Mouse (Mus musculus) thymus, adult 18-20 months (tissue): ENCODE results near the gene Slc5a3.

Experiments used
- DNase-seq, 2 experiments: peaks; one replicate each; pipeline ENCODE4 v3.0.0; 2022; ENCODE audit warnings: mixed read lengths in 2 of 2

The Slc5a3 gene

DNA sequence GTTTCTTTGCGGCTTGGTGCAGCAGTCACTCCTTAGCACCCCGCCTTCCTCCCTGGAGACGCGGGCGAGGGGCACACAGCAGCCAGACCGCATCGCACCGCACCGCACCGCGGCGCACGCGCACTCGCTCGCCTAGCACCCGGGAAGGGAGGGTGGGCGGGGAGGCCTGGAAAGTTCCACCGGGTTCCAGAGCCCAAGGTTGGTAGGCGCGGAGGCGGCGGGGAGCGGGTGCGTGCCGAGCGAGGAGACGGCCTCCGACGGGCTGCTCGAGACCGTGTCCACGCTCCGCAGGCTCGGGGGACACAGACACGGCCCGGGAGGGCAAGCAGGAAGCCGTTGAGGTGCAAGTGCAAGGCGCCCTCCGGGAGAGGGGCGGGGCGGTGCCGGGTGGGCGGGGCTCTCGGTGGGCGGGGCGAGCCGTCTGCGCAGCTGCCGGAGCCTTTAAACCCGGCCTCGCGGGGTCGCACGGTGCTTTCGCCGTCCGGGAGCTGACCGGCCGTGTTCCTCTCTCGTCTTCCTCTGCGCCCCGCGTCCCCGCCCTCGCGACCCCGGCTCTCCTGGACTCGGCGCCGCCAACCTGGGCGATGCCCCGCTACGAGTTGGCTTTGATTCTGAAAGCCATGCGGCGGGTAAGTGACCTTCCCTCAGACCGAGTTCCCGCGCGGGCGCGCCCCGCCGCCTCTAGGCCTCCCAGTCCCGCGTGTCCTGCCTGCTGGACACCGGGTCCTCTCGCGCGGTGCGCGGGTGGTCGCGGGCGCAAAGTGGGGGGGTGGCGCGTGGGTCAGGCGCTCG lies at the start of gene Slc5a3, which contains the start of the genes Mrps6 and Gm49711:
Gene Slc5a3, plus strand, starts transcription at position 471 of the 792 bp plus-strand sequence.
Gene Mrps6, plus strand, starts transcription at position 419 of the 792 bp plus-strand sequence.
Gene Gm49711, plus strand, starts transcription at position 465 of the 792 bp plus-strand sequence.
- DNase-seq = peak; percentile 78 to 80

DNA sequence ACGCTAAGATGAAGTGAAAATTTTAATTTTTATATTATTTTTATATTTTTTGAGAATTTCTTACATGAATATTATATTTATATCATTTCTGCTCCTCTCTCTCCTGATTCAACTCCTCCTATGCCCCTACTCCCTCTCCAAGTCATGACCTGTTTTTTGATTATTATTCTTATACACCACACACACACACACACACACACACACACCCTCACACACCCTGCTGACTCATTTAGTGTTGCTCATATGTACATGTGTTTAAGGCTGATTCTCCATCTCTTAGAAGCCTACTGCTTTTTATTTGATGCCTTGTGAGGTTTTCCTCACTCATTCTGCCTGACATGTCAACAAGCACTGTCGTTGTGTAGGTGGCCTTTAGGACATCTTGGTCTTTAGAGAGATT lies 48.5 kb upstream of the Slc5a3 start:
- DNase-seq = no peak

DNA sequence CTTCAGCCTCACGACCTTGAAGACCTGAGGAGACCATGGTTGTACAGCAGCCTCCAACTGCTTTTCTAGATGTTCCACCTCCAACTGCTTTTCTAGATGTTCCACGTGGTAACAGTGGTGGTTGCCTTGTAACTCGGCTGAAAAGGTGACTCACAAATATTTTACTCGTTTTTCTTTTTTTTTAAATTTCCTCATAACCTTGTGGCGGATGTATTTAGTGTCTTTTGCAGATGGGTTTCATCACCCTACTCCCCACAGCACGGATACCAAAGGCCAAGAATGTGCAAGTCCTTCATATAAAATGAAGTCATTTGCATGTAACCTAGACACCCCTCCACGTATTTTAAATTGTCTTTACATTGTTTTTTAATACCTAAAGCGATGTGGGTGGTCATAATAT lies 41.3 kb upstream of the Slc5a3 start:
- DNase-seq = no peak

DNA sequence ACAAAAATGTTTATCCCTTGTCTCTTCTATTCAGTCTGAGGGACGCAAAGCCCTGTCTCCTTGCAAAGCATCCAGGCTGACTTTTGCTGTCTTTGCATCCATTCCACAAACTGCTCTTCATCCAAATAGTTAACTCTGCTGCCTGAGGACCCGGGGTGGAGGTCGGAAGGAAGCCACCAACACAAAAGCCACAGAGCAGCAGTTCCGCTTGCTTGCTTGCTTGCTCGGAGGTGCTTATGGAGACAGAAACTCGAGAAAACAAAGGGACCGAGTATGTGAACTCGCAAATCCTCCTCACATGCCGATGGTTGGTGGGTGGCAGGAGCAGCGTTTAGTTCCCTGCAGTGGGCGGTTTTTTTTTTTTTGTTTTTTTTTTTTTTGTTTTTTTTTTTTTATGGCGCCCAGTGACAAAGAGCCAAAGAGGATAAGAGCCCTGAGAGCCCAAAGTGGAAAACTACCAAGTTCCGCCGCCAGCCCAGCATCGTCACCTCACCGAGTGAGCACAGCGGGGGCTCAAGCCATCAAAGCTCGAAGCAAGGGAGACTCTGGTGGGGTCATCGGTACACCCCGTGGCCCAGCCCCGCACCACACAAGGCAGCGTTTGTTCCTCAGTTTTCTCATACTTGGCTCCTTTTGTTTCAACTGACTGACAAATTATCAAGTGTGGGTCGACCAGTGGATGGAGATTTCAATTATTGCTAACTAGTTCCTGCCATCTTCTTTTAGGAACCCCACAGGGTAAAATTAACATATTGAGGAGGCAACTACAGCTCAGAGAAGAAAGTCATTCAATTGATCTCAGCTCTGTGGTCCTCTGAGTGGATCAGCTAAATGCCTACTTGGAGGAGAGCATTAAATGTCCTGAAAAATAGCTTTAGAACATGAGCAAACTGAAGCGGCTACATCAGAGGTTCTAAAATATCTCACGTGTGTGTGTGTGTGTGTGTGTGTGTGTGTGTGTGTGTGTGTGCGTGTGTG lies 38.7 kb upstream of the Slc5a3 start:
- DNase-seq = peak; percentile 47 to 57

DNA sequence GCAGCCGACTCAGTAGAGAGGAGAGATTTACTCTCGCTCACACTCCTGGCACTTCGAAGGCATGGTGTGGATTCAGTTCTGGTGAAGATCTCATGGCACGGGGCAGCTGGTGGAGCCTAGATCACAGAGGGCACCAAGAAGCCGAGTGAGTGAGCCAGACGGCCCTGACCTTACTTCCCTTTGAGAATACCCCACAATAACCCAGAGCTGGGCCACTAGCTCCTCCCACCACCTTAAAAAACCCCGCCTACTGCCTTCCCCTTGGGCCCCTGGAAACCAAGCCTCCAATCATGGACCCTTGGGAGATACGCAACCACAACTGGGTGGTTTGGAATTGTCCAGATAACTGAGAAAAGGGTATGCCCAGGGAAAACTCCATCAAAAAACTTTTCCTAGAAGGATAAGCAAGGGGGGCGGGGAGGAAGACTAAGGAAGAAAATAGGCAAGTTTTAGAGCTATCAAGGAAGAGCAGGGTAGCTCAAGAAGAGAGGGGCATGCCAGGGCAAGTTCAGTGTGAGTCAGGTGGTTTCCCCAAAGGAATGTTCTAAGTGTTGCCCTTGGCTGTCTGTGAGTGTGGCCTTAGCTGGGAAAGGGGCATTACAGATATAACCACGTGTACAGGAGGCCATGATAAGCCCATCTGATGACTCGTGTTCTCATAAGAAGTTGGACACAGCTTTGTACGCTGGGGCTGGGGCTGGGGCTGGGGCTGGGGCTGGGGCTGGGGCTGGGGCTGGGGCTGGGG lies 36.3 kb upstream of the Slc5a3 start:
- DNase-seq = no peak

DNA sequence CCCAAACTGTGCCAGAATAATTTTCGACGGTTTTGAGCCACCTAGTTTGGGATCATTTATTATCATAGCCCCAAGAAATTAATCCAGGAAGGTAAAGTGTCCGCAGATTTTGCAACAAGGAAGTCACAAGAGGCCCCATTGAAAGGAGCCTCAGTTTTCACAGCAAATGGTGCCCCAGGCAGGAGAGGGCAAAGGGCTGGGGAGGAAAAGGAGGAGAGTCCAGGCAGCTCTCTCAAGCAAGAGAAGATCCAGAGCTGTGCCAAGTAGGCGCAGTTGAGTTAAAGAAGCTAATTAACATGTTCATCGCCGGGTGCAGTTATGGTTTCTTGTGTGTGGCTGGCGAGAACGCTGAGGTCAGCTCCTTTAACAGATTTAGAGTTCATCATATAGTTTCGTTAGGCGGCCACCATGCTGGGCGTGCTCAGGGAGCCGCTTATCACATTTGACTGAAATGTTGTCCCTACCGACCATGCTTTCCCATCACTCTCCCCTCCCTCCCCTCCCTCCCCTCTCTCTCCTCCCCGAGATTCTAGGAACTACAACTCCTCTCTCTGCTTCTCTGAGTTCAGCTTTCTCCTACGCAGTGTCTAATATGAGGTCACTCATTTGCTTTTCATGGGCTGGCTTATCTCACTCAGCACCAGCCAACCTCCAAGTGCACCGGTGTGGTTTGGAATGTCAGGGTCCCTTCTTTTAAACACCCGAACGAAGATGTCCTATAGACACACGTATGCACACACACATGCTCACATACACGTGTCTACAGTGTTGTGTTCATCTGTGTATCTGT lies 35.4 kb upstream of the Slc5a3 start:
- DNase-seq = no peak

DNA sequence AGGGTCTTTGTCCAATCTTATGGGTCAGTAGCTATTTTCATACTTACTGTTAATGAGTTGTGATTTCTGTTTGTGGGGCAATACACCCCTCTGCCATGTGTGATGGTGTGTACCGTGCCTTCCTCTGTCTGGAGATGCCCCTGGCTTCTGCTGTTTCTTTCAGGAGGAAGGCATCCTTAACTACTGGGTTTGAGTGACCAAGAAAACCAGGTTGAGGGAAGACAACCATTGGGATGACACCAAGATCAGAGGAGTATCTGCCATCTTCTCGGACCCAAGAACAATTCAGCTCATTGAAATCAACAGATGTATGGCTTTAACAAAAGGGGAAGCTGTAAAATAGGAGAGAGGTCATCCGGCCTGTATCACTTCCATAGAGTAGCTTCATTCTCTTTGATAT lies 24.8 kb upstream of the Slc5a3 start:
- DNase-seq = no peak

DNA sequence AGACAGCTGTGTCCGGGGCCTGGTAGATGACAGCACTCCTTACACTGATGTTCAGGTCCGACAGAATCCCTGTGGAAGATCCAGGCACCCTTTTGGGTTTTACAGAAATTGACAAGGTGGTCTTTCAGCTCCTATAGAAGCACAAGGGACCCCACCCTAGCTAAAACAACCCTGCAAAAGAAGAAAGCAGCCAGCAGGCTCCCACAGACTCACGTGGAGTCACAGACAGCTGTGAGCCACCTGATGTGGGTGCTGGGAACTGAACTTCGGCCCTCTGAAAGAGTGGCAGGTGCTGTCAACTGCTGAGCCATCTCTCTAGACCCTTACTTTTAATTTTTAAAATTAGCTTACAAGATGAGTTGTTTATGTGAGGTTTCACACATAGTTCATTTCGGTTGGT lies 23.4 kb upstream of the Slc5a3 start:
- no peak for DNase-seq

DNA sequence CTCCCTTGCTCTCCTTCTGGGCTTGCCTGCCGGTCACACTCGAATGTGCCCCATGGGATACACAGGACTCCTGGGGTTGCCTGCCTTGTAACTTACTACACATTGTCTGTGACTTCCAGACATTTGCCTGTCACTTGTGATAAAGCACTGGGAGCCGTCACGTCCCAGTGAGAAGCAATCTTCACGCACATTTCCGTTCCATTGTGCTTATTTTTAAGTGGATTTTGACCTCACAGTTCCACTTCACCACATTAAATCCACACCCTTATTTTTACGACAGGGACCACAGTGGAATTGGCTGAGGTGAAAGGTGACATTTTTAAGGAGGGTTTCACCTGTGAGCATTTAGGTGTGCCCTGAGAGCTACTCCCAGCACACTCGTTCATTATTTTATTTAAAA lies 21.4 kb upstream of the Slc5a3 start:
- DNase-seq = no peak

DNA sequence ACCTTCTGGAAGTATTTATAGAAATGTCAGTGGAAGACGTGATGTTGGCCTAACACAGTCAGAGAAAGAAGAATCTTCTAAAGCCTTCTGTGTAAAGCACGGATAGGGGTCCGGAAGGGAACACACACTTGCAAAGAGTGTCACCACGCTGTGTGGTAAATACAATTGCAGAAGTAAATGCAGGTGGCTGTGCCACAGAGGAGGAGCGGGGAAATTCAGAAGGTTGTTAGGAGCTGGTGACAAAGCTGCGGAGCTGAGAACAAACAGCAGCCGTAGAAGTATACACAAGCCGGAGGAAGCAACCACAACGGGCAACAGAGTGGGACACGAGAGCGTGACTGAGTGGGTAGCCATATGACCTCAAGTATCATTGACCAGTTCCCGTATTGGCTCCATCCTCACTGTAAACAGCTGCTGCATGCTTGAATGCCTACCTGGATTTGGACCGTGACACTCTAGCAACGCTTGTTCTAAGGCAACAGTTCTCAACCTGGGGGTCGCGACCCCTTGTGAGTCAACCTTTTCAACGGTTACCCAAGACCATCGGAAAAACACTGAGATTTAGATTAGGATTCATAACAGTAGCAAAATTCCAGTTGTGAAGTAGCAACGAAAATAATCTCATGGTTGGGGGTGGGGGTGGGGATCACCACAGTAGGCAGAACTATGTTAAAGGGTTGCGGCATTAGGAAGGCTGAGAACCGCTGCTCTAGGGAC lies 20.1 kb upstream of the Slc5a3 start:
- peak; percentile 32 to 61 for DNase-seq

DNA sequence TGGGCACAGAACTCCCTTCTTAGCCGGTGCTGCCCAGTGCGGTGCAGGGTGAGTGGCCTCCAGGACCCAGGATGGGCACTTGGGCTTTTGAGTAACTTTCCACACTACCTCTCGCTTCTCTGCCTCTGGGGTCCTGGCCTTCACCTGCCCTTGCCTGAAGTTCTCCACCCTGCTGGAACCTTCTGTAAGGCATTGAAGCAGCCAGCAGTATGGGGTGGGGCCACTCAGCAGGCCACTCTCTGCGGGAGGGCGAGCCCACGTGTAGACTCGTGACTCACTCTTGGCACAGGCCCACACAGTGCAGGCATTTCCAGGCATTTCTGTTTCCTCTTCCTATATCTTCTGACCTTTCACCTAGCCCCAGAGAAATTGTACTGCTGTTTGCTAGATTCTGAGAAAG lies 18.7 kb upstream of the Slc5a3 start:
- DNase-seq = no peak

DNA sequence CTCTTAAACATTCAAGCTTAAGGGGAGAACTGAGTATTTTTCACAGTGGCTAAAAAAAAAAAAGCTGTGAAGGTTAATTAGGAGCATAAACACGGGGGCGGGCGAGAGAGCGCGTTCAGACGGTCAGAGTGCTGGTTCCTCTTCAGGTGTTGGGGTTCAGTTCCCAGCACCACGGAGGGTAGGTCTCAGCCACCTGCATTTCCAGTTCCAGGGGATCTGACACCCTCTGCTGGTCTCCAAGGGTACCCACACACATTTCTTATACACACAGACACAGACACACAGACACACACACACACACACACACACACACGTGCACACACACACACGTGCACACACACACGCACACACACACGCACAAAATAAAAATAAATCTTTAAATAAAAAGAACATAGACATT lies 18.2 kb upstream of the Slc5a3 start:
- no peak for DNase-seq

DNA sequence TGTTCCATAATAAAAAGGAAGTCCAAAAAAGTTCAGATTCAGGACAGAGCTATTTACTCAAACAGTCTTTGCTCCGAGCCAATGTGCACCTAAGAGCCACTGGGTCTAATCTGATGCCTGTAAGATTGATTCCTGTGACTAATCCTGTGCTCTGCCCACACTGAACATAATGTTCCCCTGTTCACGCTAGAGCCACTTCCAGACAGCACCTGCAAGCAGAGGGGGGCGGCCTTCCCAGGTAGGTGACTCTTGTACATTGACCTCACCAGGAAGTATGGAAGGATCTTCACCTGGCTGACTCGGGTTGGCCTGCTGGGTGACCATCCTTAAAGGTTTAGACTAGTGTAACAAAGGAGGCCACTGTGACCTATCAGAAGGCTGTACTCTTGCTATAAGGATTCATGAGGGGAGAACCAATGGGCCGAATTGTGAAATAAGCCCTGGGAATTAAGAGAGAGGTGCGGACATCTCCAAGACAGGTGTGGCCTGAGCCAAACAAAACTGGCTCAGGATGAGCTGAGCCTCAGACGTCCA lies 6.3 kb upstream of the Slc5a3 start:
- no peak for DNase-seq

DNA sequence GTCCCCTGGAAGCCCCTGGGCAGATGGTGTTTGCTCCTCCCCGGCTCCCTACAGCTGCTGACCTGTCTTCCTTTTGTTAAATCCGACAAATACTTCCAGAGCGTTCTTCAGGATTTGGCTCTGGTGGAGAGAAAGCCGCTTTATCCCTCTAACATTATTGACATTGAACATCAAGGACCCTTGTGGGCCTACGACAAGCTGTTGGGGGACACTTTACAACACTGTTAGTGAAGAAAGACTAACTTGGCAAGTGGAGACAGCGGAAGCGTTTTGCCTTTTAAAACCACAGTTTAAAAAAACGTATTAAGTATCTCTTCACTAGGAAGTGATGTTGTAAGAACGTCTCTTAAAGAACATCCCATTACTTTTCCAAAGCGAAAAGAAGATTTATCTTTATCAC lies 5.6 kb upstream of the Slc5a3 start:
- no peak for DNase-seq

DNA sequence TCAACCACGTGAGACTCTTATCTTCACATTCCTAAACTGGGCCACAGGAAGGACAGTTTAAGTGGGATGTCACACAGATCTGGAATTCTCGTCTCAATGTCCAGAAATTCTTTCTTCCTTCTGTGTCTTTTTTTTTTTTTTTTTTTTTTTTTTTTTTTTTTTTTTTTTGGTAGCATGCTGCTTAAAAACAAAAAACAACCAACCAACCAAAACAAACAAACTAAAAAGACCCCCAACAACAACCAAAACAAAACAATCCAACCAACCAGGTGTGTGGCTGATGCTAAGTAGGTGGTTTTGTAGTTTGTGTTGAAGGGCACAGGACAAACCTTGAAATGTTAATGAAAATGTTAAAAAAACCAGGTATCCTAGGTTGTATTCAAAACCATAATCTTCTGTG lies 1.4 kb upstream of the Slc5a3 start:
- DNase-seq = no peak

DNA sequence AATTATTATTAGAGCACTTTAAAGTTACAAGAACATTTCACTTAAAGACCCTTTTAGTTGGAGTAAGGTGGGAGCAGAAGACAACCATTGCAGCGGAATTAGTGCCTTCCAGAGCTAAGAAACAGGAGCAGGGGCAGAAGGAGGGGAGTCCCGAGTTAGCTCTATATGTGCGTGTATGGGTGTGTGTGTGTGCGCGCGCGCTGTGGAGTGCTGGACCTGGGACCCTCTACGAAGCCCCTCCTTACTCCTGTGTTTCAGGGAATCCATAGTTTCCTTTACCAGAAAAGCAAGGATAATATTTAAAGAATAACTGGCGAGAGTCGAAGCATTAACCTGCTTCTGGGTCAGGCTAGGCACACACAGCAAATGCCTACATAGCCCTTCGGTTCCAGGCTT lies 668 bp upstream of the Slc5a3 start:
- no peak for DNase-seq

DNA sequence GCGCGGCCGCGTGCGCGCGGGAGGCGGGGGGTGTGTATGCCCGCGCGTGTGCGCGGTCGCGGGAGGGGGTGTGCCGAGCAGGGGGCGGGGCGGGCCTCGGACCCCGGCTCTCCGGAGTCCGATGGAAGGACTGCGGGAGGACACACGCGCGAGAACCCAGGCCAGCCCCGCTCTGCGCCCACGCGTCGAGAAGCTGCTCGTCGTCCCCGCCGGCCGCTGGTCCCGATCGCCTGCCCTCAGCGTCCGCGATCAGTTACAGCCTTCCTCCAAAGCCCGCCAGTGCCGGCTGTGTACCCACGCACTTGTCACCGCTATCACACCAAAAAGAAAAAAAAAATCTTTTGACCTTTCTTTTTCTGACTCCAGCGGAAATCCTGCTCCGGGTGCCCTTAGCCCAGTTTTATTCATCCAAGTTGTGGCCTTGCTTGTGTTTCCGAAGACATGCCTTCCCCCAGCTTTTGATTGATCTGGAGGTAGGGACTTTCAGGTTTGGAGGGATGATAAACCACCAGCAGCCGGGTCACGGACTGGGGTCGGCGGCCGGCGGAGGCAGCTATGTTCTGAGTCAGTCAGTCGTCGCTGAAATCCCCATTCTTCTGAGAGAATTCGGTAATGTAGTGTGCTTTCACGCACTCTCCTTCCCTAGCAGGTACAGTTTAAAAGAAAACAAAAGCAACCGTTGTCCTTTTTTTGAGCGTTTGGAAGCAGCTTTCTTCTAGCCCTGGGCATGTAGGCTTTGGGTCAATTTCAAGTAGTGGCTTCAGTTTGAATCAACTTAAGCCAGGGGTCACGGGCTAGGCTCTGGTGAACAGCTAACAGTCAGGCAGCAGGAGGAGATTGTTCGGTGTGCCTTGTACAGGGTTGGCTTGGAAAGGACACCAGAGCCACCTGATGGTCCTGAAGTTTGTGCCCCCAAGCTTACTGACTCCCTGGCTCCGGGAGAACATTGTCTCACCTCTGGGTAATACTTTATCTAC lies 810 bp downstream of the Slc5a3 start:
- DNase-seq = peak in 1 of 2 experiments; percentile 26

DNA sequence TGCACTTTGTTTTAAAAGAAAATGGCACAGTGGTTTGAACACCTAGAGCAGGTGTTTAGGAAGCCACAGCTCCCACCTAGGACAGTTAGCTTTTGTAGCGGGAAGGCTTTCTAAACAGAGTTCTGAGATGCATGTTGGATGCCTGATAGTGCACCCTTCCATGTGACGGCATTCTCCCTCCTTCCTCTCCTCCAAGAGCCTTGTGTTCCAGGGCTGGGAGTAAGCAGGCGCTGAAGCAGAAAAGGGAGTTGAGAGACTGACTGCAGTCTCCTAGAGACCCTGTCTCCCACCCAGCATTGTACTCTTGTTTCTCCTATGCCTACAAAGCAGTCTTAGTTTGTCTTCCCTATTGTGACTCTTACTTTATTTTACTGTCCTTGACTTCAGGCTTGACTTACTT lies 2.1 kb downstream of the Slc5a3 start:
- DNase-seq = no peak

DNA sequence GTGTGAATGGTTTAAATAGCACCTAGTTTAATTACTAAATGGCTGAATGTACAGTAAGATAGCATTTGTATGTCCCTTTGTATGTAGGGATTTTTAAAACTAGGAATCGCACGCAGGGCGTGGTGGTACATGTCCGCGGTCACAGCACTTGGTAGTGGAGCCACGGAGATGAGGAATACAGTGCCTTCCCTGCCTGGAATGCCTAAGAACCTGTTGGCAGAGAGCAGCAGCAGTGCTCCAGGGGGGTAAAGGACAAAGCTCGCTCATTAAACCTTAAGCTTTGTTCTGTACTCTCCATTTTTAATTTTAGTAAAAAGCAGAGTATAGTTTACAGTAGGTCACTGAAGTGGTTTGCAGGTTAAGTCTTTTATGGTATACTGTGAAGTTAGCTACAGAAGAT lies 3.5 kb downstream of the Slc5a3 start:
- DNase-seq = no peak

DNA sequence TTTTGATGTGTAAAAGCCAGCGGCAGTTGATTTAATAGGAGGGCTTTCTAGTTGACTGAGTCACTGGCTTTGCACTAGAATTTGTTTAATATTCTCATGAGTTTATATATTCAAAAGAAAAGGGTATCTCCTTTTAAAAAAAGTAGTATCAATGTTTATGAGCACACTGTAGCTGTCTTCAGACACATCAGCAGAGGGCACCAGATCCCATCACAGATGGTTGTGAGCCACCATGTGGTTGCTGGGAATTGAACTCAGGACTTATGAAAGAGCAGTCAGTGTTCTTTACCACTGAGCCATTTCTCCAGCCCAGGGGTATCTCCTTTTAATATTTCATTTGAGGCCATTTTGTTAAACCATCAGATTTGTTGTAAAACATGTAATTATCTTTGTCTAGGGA lies 4.7 kb downstream of the Slc5a3 start:
- no peak for DNase-seq
